Mouse (Mus musculus) midbrain, embryonic 11.5 days (tissue): ENCODE measurements at regions not wholly inside any gene's neighbourhood (a gene's known extent, or its start where the extent isn't known, plus 50 kb on each side); places are given as distances from the start of the nearest gene placed in this dataset.

Experiments used
- ATAC-seq: fragments of 200-750 bp; cut with Nextera tagmentation; 2 replicates; pipeline ENCODE4 v1.8.0; 2017; ENCODE audit warnings: moderate TSS enrichment, moderate library complexity; ENCODE audit not compliant: low FRiP score
- DNase-seq: peaks from one replicate; pipeline ENCODE4 v3.0.0; 2015; ENCODE audit warnings: low spot score; ENCODE audit errors: missing footprints
- H3K27ac ChIP-seq: fragments of 300-500 bp; sonication (generic); 2 replicates; pipeline ENCODE4 v1.5.1; 2014; ENCODE audit warnings: low read depth, low read length
- H3K27me3 ChIP-seq: fragments of 300-500 bp; sonication (generic); 2 replicates; pipeline ENCODE4 v1.6.1; 2014; ENCODE audit warnings: mild to moderate bottlenecking, low read length, moderate library complexity, mixed read lengths; ENCODE audit not compliant: control insufficient read depth, insufficient read depth
- H3K36me3 ChIP-seq: fragments of 300-500 bp; sonication (generic); 2 replicates; pipeline ENCODE4 v1.6.1; 2014; ENCODE audit warnings: mild to moderate bottlenecking, low read length, moderate library complexity, mixed read lengths; ENCODE audit not compliant: control insufficient read depth, insufficient read depth
- H3K4me1 ChIP-seq: fragments of 300-500 bp; sonication (generic); 2 replicates; pipeline ENCODE4 v1.6.1; 2014; ENCODE audit warnings: low read length; ENCODE audit not compliant: control insufficient read depth, insufficient read depth
- H3K4me2 ChIP-seq: fragments of 300-500 bp; sonication (generic); 2 replicates; pipeline ENCODE4 v1.6.1; 2014; ENCODE audit warnings: mild to moderate bottlenecking, moderate library complexity
- H3K4me3 ChIP-seq: fragments of 300-500 bp; sonication (generic); 2 replicates; pipeline ENCODE4 v1.5.1; 2014; ENCODE audit warnings: low read depth, low read length
- H3K9ac ChIP-seq: fragments of 300-500 bp; sonication (generic); 2 replicates; pipeline ENCODE4 v1.6.1; 2014; ENCODE audit warnings: low read length
- H3K9me3 ChIP-seq: fragments of 300-500 bp; sonication (generic); 2 replicates; pipeline ENCODE4 v1.6.1; 2016; ENCODE audit warnings: low read length; ENCODE audit not compliant: control insufficient read depth
- WGBS: fragments of 180-500 bp; shearing (Covaris S2); extraction: QIAGEN DNeasy Blood & Tissue Kit; methylation state at CpG from one replicate; pipeline ENCODE4 v1.1.7; 2014; 5-methylcytosine and 5-hydroxymethylcytosine counted together

- Histone ChIP-seq H3K4me3 (no peak overlapping the region), H3K9me3 (no peaks in the 10 kb centered on the region), H3K27me3 (no peaks in the 10 kb centered on the region), H3K36me3 (no peaks in the 10 kb centered on the region), H3K9ac (no peak overlapping the region), H3K4me2 (no peak overlapping the region), H3K27ac (no peak overlapping the region), H3K4me1 (no peaks in the 10 kb centered on the region)
- ATAC-seq: no peak
- DNase-seq: no peak
- 91% methylated on average over 2 of the region's 2 CpGs for WGBS
Observed at GRCm38 (mm10) chr15:57061502-57061901, 415.9 kb downstream of the Slc22a22 start.

DNA sequence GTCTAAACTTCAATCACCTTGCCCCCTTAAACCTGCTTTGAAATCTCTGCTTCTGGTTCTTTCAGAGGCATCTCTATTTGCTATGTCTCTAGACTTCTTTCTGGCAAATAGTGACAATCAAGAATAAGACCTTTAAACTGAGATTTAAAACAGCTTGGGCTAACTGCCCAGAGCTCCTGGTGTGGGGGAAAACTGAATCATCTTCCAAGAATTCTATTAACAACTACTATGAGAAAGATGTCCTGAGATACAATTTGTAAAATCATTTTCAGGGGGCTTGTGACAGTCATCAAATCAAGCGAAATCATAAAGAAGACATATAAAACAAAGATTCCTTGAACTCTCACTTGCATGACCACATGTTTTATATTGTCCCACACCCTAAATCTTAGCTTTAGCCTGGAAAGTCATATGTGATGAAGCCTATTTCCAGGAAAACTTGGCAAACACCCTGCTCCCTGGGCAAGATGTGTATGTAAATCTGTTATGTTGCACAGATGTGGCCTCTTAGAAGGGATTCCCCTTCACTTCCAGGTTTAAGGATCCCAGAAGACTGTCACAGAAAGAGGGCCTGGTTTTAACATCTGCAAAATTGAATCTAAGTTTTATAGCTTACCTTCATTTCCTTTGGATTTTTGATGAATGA, 417.8 kb downstream of the Slc22a22 start:
- WGBS: 89% methylated on average over 1 of the region's 1 CpGs
- Histone ChIP-seq H3K9me3 (no peaks in the 10 kb centered on the region), H3K27me3 (no peaks in the 10 kb centered on the region), H3K27ac (no peak overlapping the region), H3K4me2 (no peak overlapping the region), H3K4me3 (no peak overlapping the region), H3K36me3 (no peaks in the 10 kb centered on the region), H3K4me1 (no peaks in the 10 kb centered on the region), H3K9ac (no peak overlapping the region)
- no peak for ATAC-seq
- no peak for DNase-seq

- ATAC-seq: no peak
- Histone ChIP-seq H3K4me1 (no peaks in the 10 kb centered on the region), H3K9ac (no peak overlapping the region), H3K4me2 (no peak overlapping the region), H3K36me3 (no peaks in the 10 kb centered on the region), H3K9me3 (no peaks in the 10 kb centered on the region), H3K27me3 (no peaks in the 10 kb centered on the region), H3K27ac (no peak overlapping the region), H3K4me3 (no peak overlapping the region)
- 88% methylated on average over 1 of the region's 1 CpGs for WGBS
- DNase-seq: no peak
Observed at GRCm38 (mm10) chr15:57052287-57052686, 425.1 kb downstream of the Slc22a22 start.

DNA sequence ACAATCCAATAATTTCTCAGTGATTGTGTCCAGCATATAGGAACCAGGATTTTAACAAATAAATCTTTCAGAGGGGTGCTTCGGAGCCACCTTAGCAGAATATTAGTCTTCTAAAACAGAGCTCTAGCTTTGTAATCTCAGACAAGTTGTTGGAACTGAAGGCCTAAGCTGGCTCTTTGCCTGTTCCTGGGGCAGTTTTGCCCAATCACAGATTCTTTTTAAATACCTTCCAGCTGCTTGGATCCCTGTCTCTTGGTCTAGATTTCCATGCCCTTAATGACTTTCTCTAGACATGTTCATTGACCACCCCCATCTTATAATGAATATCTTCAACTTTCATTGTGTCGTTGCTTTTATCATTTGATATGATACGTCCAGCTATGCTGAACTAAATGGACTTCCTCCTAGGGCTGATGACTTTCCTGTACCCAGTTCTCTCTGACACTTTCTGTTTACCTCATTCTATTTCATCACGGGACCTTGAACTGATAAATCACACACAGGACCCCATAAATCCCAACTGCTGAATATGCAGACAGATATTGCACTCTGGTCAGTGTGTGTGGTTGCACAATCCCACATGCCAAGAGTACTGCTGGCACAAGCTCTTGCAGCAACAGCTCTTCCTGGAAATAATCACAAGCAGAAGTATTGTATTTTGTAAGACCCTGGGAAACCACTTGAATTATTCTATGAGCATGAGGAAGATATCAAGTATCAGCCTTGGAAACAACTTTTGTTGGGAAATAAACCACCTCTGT, 440.4 kb downstream of the Slc22a22 start:
- H3K27me3 ChIP-seq: no peaks in the 10 kb centered on the region
- no peak for ATAC-seq
- no peak for DNase-seq
- H3K27ac ChIP-seq: no peak overlapping the region
- no peak overlapping the region for H3K4me3 ChIP-seq
- no peaks in the 10 kb centered on the region for H3K4me1 ChIP-seq
- WGBS: 87% methylated on average over 4 of the region's 4 CpGs
- no peak overlapping the region for H3K9ac ChIP-seq
- H3K9me3 ChIP-seq: no peaks in the 10 kb centered on the region
- no peaks in the 10 kb centered on the region for H3K36me3 ChIP-seq
- H3K4me2 ChIP-seq: no peak overlapping the region

- Histone ChIP-seq H3K9ac (no peak overlapping the region), H3K4me2 (no peak overlapping the region), H3K4me1 (no peaks in the 10 kb centered on the region), H3K27ac (no peak overlapping the region), H3K36me3 (no peaks in the 10 kb centered on the region), H3K4me3 (no peak overlapping the region), H3K27me3 (no peaks in the 10 kb centered on the region), H3K9me3 (no peaks in the 10 kb centered on the region)
- WGBS: 80% methylated on average over 1 of the region's 1 CpGs
- DNase-seq (no peak), ATAC-seq (no peak)
Observed at GRCm38 (mm10) chr15:57033012-57033411, 444.4 kb downstream of the Slc22a22 start.
